Mouse (Mus musculus) midbrain, postnatal 0 days (tissue): ENCODE results near the gene Nbea. TPM values are rescaled to one million over a fixed set of nuclear protein-coding genes. Genes with fewer than 3 reads are reported as not detected.

Source experiments
- ATAC-seq: fragments of 200-750 bp; cut with Nextera tagmentation; 2 replicates; pipeline ENCODE4 v1.8.0; 2017; ENCODE audit warnings: moderate number of reproducible peaks, mild to moderate bottlenecking, moderate TSS enrichment, moderate library complexity; ENCODE audit not compliant: low FRiP score
- DNase-seq: peaks from one replicate; pipeline ENCODE4 v3.0.0-alpha.2; 2015; ENCODE audit warnings: low spot score
- H3K27ac ChIP-seq: fragments of 300-500 bp; sonication (generic); 2 replicates; pipeline ENCODE4 v1.5.1; 2014; ENCODE audit warnings: low read depth, mild to moderate bottlenecking, low read length, mixed read lengths
- H3K27me3 ChIP-seq: fragments of 300-500 bp; sonication (generic); 2 replicates; pipeline ENCODE4 v1.6.1; 2014; ENCODE audit warnings: low read length, control low read depth, mixed read lengths; ENCODE audit not compliant: insufficient read depth
- H3K36me3 ChIP-seq: fragments of 300-500 bp; sonication (generic); 2 replicates; pipeline ENCODE4 v1.6.1; 2014; ENCODE audit warnings: low read length, control low read depth, mixed read lengths; ENCODE audit not compliant: insufficient read depth
- H3K4me1 ChIP-seq: fragments of 300-500 bp; sonication (generic); 2 replicates; pipeline ENCODE4 v1.6.1; 2014; ENCODE audit warnings: mild to moderate bottlenecking, control low read depth, antibody characterized with exemption, low read length, mixed read lengths; ENCODE audit not compliant: insufficient read depth
- H3K4me2 ChIP-seq: fragments of 300-500 bp; sonication (generic); 2 replicates; pipeline ENCODE4 v1.6.1; 2014; ENCODE audit warnings: low read depth, mild to moderate bottlenecking, low read length, mixed read lengths; ENCODE audit not compliant: poor library complexity, severe bottlenecking
- H3K4me3 ChIP-seq: fragments of 300-500 bp; sonication (generic); 2 replicates; pipeline ENCODE4 v1.5.1; 2014; ENCODE audit warnings: low read depth, mild to moderate bottlenecking, low read length, moderate library complexity
- H3K9ac ChIP-seq: fragments of 300-500 bp; sonication (generic); replicated peaks from 2 replicates; pipeline ENCODE4 v1.6.1; 2014; ENCODE audit warnings: mild to moderate bottlenecking, low read length, moderate library complexity, mixed read lengths; ENCODE audit not compliant: poor library complexity, severe bottlenecking
- H3K9me3 ChIP-seq: fragments of 300-500 bp; sonication (generic); 2 replicates; pipeline ENCODE4 v1.6.1; 2016; ENCODE audit warnings: low read length, control low read depth
- CTCF ChIP-seq: IDR thresholded peaks from 2 replicates; pipeline ENCODE4 v1.5.1; 2016; ENCODE audit warnings: antibody characterized with exemption, mild to moderate bottlenecking
- WGBS: fragments of 180-500 bp; shearing (Covaris S2); extraction: QIAGEN DNeasy Blood & Tissue Kit; methylation state at CpG from one replicate; pipeline ENCODE4 v1.1.7; 2014; 5-methylcytosine and 5-hydroxymethylcytosine counted together
- polyA plus RNA-seq: library from polyadenylated mRNA; unstranded; fragments of >200 nt; fragmentation: Nextera tagmentation; extraction: Ambion mirVana; gene quantifications from 2 replicates; pipeline ENCODE4 v1.2.1, GENCODE M21; 2015
- total RNA-seq: library from RNA; depleted of rRNA; stranded (reverse); fragments of >200 nt; gene quantifications from 2 replicates; pipeline ENCODE4 v1.2.3, GENCODE M21; 2014

The Nbea gene
- total and polyA plus RNA-seq, 2 experiments from 2014 or later = 46.8 to 202 TPM

GRCm38 (mm10) chr3:56045659-56046336 lies 137.7 kb downstream of the Nbea start:
- ATAC-seq = no peak
- Histone ChIP-seq H3K27me3 (no peaks in the 10 kb centered on the region), H3K9ac (no peak overlapping the region), H3K27ac (no peak overlapping the region), H3K4me2 (no peak overlapping the region), H3K4me1 (no peaks in the 10 kb centered on the region), H3K9me3 (no peaks in the 10 kb centered on the region), H3K4me3 (no peak overlapping the region), H3K36me3 (no peaks in the 10 kb centered on the region; the same call in 1 of the 2 replicates)
- TF ChIP-seq CTCF = no peak
- WGBS = 94% methylated on average over 5 of the region's 5 CpGs
- DNase-seq = no peak

GRCm38 (mm10) chr3:56043091-56043490 lies 140.4 kb downstream of the Nbea start:
- Histone ChIP-seq H3K27ac (no peak overlapping the region), H3K9ac (no peak overlapping the region), H3K4me3 (no peak overlapping the region), H3K9me3 (no peaks in the 10 kb centered on the region), H3K27me3 (no peaks in the 10 kb centered on the region), H3K36me3 (no peaks in the 10 kb centered on the region; the same call in 1 of the 2 replicates), H3K4me2 (no peak overlapping the region), H3K4me1 (no peaks in the 10 kb centered on the region)
- no peak for DNase-seq
- 67% methylated on average over 1 of the region's 1 CpGs for WGBS
- no peak for TF ChIP-seq CTCF
- ATAC-seq = no peak

GRCm38 (mm10) chr3:56039494-56039893 lies 144.0 kb downstream of the Nbea start:
- H3K27me3 ChIP-seq = no peaks in the 10 kb centered on the region
- H3K4me1 ChIP-seq = no peaks in the 10 kb centered on the region
- 0 out of 2 replicates have a peak, but pooled peaks cover 2% of the 10 kb centered on the region for H3K36me3 ChIP-seq
- no peak for TF ChIP-seq CTCF
- H3K9ac ChIP-seq = no peak overlapping the region
- no peak overlapping the region for H3K4me3 ChIP-seq
- H3K27ac ChIP-seq = no peak overlapping the region
- no peak overlapping the region for H3K4me2 ChIP-seq
- DNase-seq = no peak
- H3K9me3 ChIP-seq = no peaks in the 10 kb centered on the region
- WGBS = 91% methylated on average over 1 of the region's 1 CpGs
- no peak for ATAC-seq

GRCm38 (mm10) chr3:56034596-56034995 lies 148.9 kb downstream of the Nbea start:
- no peak for TF ChIP-seq CTCF
- Histone ChIP-seq H3K4me1 (no peaks in the 10 kb centered on the region), H3K27me3 (no peaks in the 10 kb centered on the region), H3K4me3 (no peak overlapping the region), H3K4me2 (no peak overlapping the region), H3K9me3 (no peaks in the 10 kb centered on the region), H3K36me3 (0 out of 2 replicates have a peak, but pooled peaks cover 2% of the 10 kb centered on the region), H3K9ac (no peak overlapping the region), H3K27ac (no peak overlapping the region)
- no peak for DNase-seq
- no peak for ATAC-seq
- WGBS = 85% methylated on average over 3 of the region's 3 CpGs

GRCm38 (mm10) chr3:56018494-56018893 lies 165.0 kb downstream of the Nbea start:
- no peaks in the 10 kb centered on the region for H3K4me1 ChIP-seq
- H3K4me2 ChIP-seq = no peak overlapping the region
- TF ChIP-seq CTCF = no peak
- 94% methylated on average over 3 of the region's 3 CpGs for WGBS
- ATAC-seq (no peak), DNase-seq (no peak)
- H3K27me3 ChIP-seq = no peaks in the 10 kb centered on the region
- no peak overlapping the region for H3K4me3 ChIP-seq
- H3K9ac ChIP-seq = no peak overlapping the region
- H3K36me3 ChIP-seq = peaks cover 9% of the 10 kb centered on the region; the same call in 1 of the 2 replicates
- no peaks in the 10 kb centered on the region for H3K9me3 ChIP-seq
- H3K27ac ChIP-seq = no peak overlapping the region

- DNase-seq (no peak), ATAC-seq (no peak)
- Histone ChIP-seq H3K4me2 (no peak overlapping the region), H3K9me3 (no peaks in the 10 kb centered on the region), H3K27ac (no peak overlapping the region), H3K4me1 (no peaks in the 10 kb centered on the region), H3K36me3 (peaks cover 6% of the 10 kb centered on the region; the same call in 1 of the 2 replicates), H3K27me3 (no peaks in the 10 kb centered on the region), H3K9ac (no peak overlapping the region), H3K4me3 (no peak overlapping the region)
- 67% methylated on average over 3 of the region's 3 CpGs for WGBS
- no peak for TF ChIP-seq CTCF
Measured at GRCm38 (mm10) chr3:56011132-56011531, 172.4 kb downstream of the Nbea start.
